Mouse (Mus musculus): ENCODE data around the gene Ppp1r37. TPM values are rescaled to one million over a fixed set of nuclear protein-coding genes. Genes with fewer than 3 reads are reported as not detected.
"Not testable (repeated sequence)": the region's sequence is repeated elsewhere in the genome, so short reads cannot be mapped to it uniquely, and the experiment has no call there.

Gene Ppp1r37
- 57.9 and 115 TPM in 2 replicates for polyA plus RNA-seq (2012; rRNA removed)

- 2% methylated on average over 19 of the region's 19 CpGs for WGBS
- Histone ChIP-seq H3K4me1 (ENCODE audit: control insufficient read depth, insufficient read depth, insufficient read length, low read length) (peaks cover 29% of the 10 kb centered on the region), H3K27me3 (ENCODE audit: control insufficient read depth, insufficient read depth, low read length) (no peaks in the 10 kb centered on the region), H3K27ac (ENCODE audit: insufficient read depth, low read depth, low read length) (peak within 1 kb of the TSS; percentile 95), H3K36me3 (ENCODE audit: control insufficient read depth, insufficient read depth, low read length) (peaks cover 12% of the 10 kb centered on the region), H3K4me3 (ENCODE audit: low read depth, low read length) (peak within 1 kb of the TSS; percentile 91)
- TF ChIP-seq POLR2A (IDR thresholded peaks at IDR 0.05; ENCODE audit: low read depth, low read length), result no peak
- TF ChIP-seq CTCF (IDR thresholded peaks at IDR 0.05; ENCODE audit: extremely low read depth, insufficient read length, insufficient replicate concordance, low read depth, low read length), result peak; percentile 16; the same call in 1 of the 2 replicates
Observed at GRCm38 (mm10) chr7:19562643-19563410, at the start of gene Ppp1r37. TSS of gene Ppp1r37 (minus strand) at chr7:19563076.

- peaks cover 24% of the 10 kb centered on the region for H3K4me1 ChIP-seq (ENCODE audit: control insufficient read depth, insufficient read depth, insufficient read length, low read length)
- peaks cover 58% of the 10 kb centered on the region for H3K36me3 ChIP-seq (ENCODE audit: control insufficient read depth, insufficient read depth, low read length)
- 80% methylated on average over 5 of the region's 5 CpGs for WGBS
- H3K27me3 ChIP-seq (ENCODE audit: control insufficient read depth, insufficient read depth, low read length), result no peaks in the 10 kb centered on the region
- H3K4me3 ChIP-seq (ENCODE audit: low read depth, low read length), result no peak overlapping the region
- peak overlapping the region; percentile 97 for H3K27ac ChIP-seq (ENCODE audit: insufficient read depth, low read depth, low read length)
- TF ChIP-seq CTCF (IDR thresholded peaks at IDR 0.05; ENCODE audit: extremely low read depth, insufficient read length, insufficient replicate concordance, low read depth, low read length) (peak; percentile 37; the same call in 1 of the 2 replicates), POLR2A (IDR thresholded peaks at IDR 0.05; ENCODE audit: low read depth, low read length) (no peak)
Observed at GRCm38 (mm10) chr7:19610969-19611368, 48.1 kb upstream of the Ppp1r37 start.

GRCm38 (mm10) chr7:19609641-19610332 lies 46.9 kb upstream of the Ppp1r37 start:
- TF ChIP-seq CTCF (IDR thresholded peaks at IDR 0.05; ENCODE audit: extremely low read depth, insufficient read length, insufficient replicate concordance, low read depth, low read length), result no peak
- TF ChIP-seq POLR2A (IDR thresholded peaks at IDR 0.05; ENCODE audit: low read depth, low read length), result no peak
- Histone ChIP-seq H3K4me1 (ENCODE audit: control insufficient read depth, insufficient read depth, insufficient read length, low read length) (peaks cover 18% of the 10 kb centered on the region), H3K36me3 (ENCODE audit: control insufficient read depth, insufficient read depth, low read length) (peaks cover 49% of the 10 kb centered on the region), H3K27me3 (ENCODE audit: control insufficient read depth, insufficient read depth, low read length) (no peaks in the 10 kb centered on the region), H3K27ac (ENCODE audit: insufficient read depth, low read depth, low read length) (peak overlapping the region; percentile 97), H3K4me3 (ENCODE audit: low read depth, low read length) (no peak overlapping the region)
- 65% methylated on average over 12 of the region's 12 CpGs for WGBS

GRCm38 (mm10) chr7:19607291-19607690 lies 44.4 kb upstream of the Ppp1r37 start:
- H3K36me3 ChIP-seq (ENCODE audit: control insufficient read depth, insufficient read depth, low read length), result peaks cover 31% of the 10 kb centered on the region
- TF ChIP-seq CTCF (IDR thresholded peaks at IDR 0.05; ENCODE audit: extremely low read depth, insufficient read length, insufficient replicate concordance, low read depth, low read length), result no peak
- TF ChIP-seq POLR2A (IDR thresholded peaks at IDR 0.05; ENCODE audit: low read depth, low read length), result no peak
- whole genome bisulfite sequencing, result 83% methylated on average over 5 of the region's 5 CpGs

GRCm38 (mm10) chr7:19604606-19605214 lies 41.8 kb upstream of the Ppp1r37 start:
- WGBS, result 53% methylated on average over 10 of the region's 10 CpGs
- peak overlapping the region; percentile 86 for H3K4me3 ChIP-seq (ENCODE audit: low read depth, low read length)
- not testable (repeated sequence) for H3K27ac ChIP-seq (ENCODE audit: insufficient read depth, low read depth, low read length)

More at GRCm38 (mm10) chr7:19607291-19607690, 44.4 kb upstream of the Ppp1r37 start:
- H3K4me3 ChIP-seq (ENCODE audit: low read depth, low read length), result no peak overlapping the region
- no peaks in the 10 kb centered on the region for H3K27me3 ChIP-seq (ENCODE audit: control insufficient read depth, insufficient read depth, low read length)
- peaks cover 18% of the 10 kb centered on the region for H3K4me1 ChIP-seq (ENCODE audit: control insufficient read depth, insufficient read depth, insufficient read length, low read length)
- no peak overlapping the region for H3K27ac ChIP-seq (ENCODE audit: insufficient read depth, low read depth, low read length)

GRCm38 (mm10) chr7:19603849-19604605 lies 41.2 kb upstream of the Ppp1r37 start, which contains the start of gene Clasrp:
TSS of gene Clasrp (minus strand) at chr7:19604486.
- H3K4me3 ChIP-seq (ENCODE audit: low read depth, low read length), result peak within 1 kb of the TSS; percentile 86
- H3K27me3 ChIP-seq (ENCODE audit: control insufficient read depth, insufficient read depth, low read length), result no peaks in the 10 kb centered on the region
- H3K27ac ChIP-seq (ENCODE audit: insufficient read depth, low read depth, low read length), result peak within 1 kb of the TSS; percentile 44; the same call in 1 of the 2 replicates
- peaks cover 31% of the 10 kb centered on the region for H3K36me3 ChIP-seq (ENCODE audit: control insufficient read depth, insufficient read depth, low read length)
- TF ChIP-seq POLR2A (IDR thresholded peaks at IDR 0.05; ENCODE audit: low read depth, low read length), result peak; percentile 84
- TF ChIP-seq CTCF (IDR thresholded peaks at IDR 0.05; ENCODE audit: extremely low read depth, insufficient read length, insufficient replicate concordance, low read depth, low read length), result no peak
- under 1% methylated on average over 57 of the region's 57 CpGs for WGBS
- peaks cover 23% of the 10 kb centered on the region for H3K4me1 ChIP-seq (ENCODE audit: control insufficient read depth, insufficient read depth, insufficient read length, low read length)

More at GRCm38 (mm10) chr7:19604606-19605214, 41.8 kb upstream of the Ppp1r37 start:
- H3K27me3 ChIP-seq (ENCODE audit: control insufficient read depth, insufficient read depth, low read length), result not testable (repeated sequence)
- H3K4me1 ChIP-seq (ENCODE audit: control insufficient read depth, insufficient read depth, insufficient read length, low read length), result peaks cover 22% of the 10 kb centered on the region
- peaks cover 24% of the 10 kb centered on the region for H3K36me3 ChIP-seq (ENCODE audit: control insufficient read depth, insufficient read depth, low read length)

Data from small intestine, adult 2 months (tissue).